Mouse (Mus musculus): ENCODE data around the gene Tnfsf15.
A peak's percentile ranks its signal among the peaks of the same experiment; 100 is the strongest.

Tnfsf15 gene

GRCm38 (mm10) chr4:63744693-63745171, at the start of gene Tnfsf15:
Tnfsf15 (minus strand) TSS chr4:63745113.
- no peak for DNase-seq (ENCODE audit: extremely low spot score)

GRCm38 (mm10) chr4:63792328-63792727, 47.4 kb upstream of the Tnfsf15 start:
- DNase-seq (ENCODE audit: extremely low spot score), result no peak

GRCm38 (mm10) chr4:63785466-63785865, 40.6 kb upstream of the Tnfsf15 start:
- DNase-seq (ENCODE audit: extremely low spot score), result no peak

GRCm38 (mm10) chr4:63783826-63784225, 38.9 kb upstream of the Tnfsf15 start:
- DNase-seq (ENCODE audit: extremely low spot score), result no peak

- DNase-seq (ENCODE audit: extremely low spot score), result no peak
These were observed 38.2 kb upstream of the Tnfsf15 start for GRCm38 (mm10) chr4:63782970-63783613.

- DNase-seq (ENCODE audit: extremely low spot score), result no peak
These were observed 32.3 kb upstream of the Tnfsf15 start for GRCm38 (mm10) chr4:63777223-63777622.

GRCm38 (mm10) chr4:63773306-63774090, 28.6 kb upstream of the Tnfsf15 start:
- DNase-seq (ENCODE audit: extremely low spot score), result no peak

- DNase-seq (ENCODE audit: extremely low spot score), result no peak
These were observed 27.6 kb upstream of the Tnfsf15 start for GRCm38 (mm10) chr4:63772514-63772913.

GRCm38 (mm10) chr4:63771291-63771690, 26.4 kb upstream of the Tnfsf15 start:
- DNase-seq (ENCODE audit: extremely low spot score), result no peak

- DNase-seq (ENCODE audit: extremely low spot score), result no peak
These were observed 24.2 kb upstream of the Tnfsf15 start for GRCm38 (mm10) chr4:63769161-63769560.

- DNase-seq (ENCODE audit: extremely low spot score), result no peak
These were observed 20.1 kb upstream of the Tnfsf15 start for GRCm38 (mm10) chr4:63765050-63765449.

GRCm38 (mm10) chr4:63759931-63760330, 15.0 kb upstream of the Tnfsf15 start:
- DNase-seq (ENCODE audit: extremely low spot score), result no peak

GRCm38 (mm10) chr4:63757527-63758154, 12.7 kb upstream of the Tnfsf15 start:
- no peak for DNase-seq (ENCODE audit: extremely low spot score)

- no peak for DNase-seq (ENCODE audit: extremely low spot score)
These were observed 11.2 kb upstream of the Tnfsf15 start for GRCm38 (mm10) chr4:63756072-63756471.

- DNase-seq (ENCODE audit: extremely low spot score), result no peak
These were observed 9.6 kb upstream of the Tnfsf15 start for GRCm38 (mm10) chr4:63754467-63755020.

GRCm38 (mm10) chr4:63753855-63754254, 8.9 kb upstream of the Tnfsf15 start:
- no peak for DNase-seq (ENCODE audit: extremely low spot score)

- DNase-seq (ENCODE audit: extremely low spot score), result peak; percentile 44
These were observed 8.0 kb upstream of the Tnfsf15 start for GRCm38 (mm10) chr4:63752687-63753523.

- DNase-seq (ENCODE audit: extremely low spot score), result no peak
These were observed 3.3 kb upstream of the Tnfsf15 start for GRCm38 (mm10) chr4:63748061-63748730.

- DNase-seq (ENCODE audit: extremely low spot score), result no peak
These were observed 358 bp upstream of the Tnfsf15 start for GRCm38 (mm10) chr4:63745271-63745670.

- DNase-seq (ENCODE audit: extremely low spot score), result no peak
These were observed 1.3 kb downstream of the Tnfsf15 start for GRCm38 (mm10) chr4:63743660-63744059.

All from embryo, embryonic 9.5 days (tissue).